In genomic region chr7:74256291-74256690, GRCm38 (mm10) we compare ENCODE assay signal across 13 mouse cellular contexts.
DNase-seq lines count a peak whose midpoint lies in the region.
"Had no signal": no experiment of that assay in that cellular context is flagged by ENCODE, and none has a peak within 500 bp of the region (broad histone marks: within the 10 kb centered on the region; RNA-seq: fewer than 3 reads in every experiment).

No protein-coding gene starts in this region.

- DNase-seq in adrenal gland, adult (ENCODE audit: inconsistent age in 2 of 2, low spot score in 1 of 2): peak; percentile 81 to 91
- DNase-seq in adrenal gland, adult 18-20 months (ENCODE audit: low spot score in 2 of 2): no peak
- peak; percentile 23 for DNase-seq in testis, postnatal 14 days (ENCODE audit: low spot score)
- DNase-seq in testis, postnatal 10 days (ENCODE audit: low spot score): no peak
- DNase-seq in adrenal gland, postnatal 25 days: peak; percentile 21
- DNase-seq in thymus, postnatal 36 days: no peak
- DNase-seq in frontal cortex, postnatal 25 days (ENCODE audit: low spot score in 2 of 2): no peak
- DNase-seq: cerebellum, adult 11 months; cerebellum, adult 2 months; cerebellum, adult 9-11 months; cerebellum, postnatal 25 days; gastrocnemius, postnatal 10 days; gastrocnemius, postnatal 36 days had no signal

Comparison
In these comparisons a context has a peak if more than half of its experiments do, and no peak if none do; other contexts are left out.
1. DNase-seq: peak in adrenal gland, adult (2 of 2), testis, postnatal 14 days (single experiment) and adrenal gland, postnatal 25 days (single experiment); none in adrenal gland, adult 18-20 months (0 of 2), testis, postnatal 10 days (single experiment), thymus, postnatal 36 days (0 of 2) and frontal cortex, postnatal 25 days (0 of 2).